Mouse (Mus musculus) midbrain, embryonic 13.5 days (tissue): ENCODE results near the gene Cldn13. TPM values are rescaled to one million over a fixed set of nuclear protein-coding genes. Genes with fewer than 3 reads are reported as not detected.
"Not testable (repeated sequence)": the region's sequence is repeated elsewhere in the genome, so short reads cannot be mapped to it uniquely, and the experiment has no call there.

Experiments
- ATAC-seq: fragments of 200-750 bp; cut with Nextera tagmentation; 2 replicates; pipeline ENCODE4 v1.8.0; 2017; ENCODE audit warnings: mild to moderate bottlenecking, moderate TSS enrichment, moderate library complexity
- H3K27ac ChIP-seq: fragments of 300-500 bp; sonication (generic); 2 replicates; pipeline ENCODE4 v1.5.1; 2015; ENCODE audit warnings: inconsistent platforms, mild to moderate bottlenecking, moderate library complexity
- H3K27me3 ChIP-seq: fragments of 300-500 bp; sonication (generic); 2 replicates; pipeline ENCODE4 v1.6.1; 2015; ENCODE audit warnings: mild to moderate bottlenecking, inconsistent platforms
- H3K36me3 ChIP-seq: fragments of 300-500 bp; sonication (generic); 2 replicates; pipeline ENCODE4 v1.6.1; 2015; ENCODE audit warnings: mild to moderate bottlenecking, inconsistent platforms
- H3K4me1 ChIP-seq: fragments of 300-500 bp; sonication (generic); replicated peaks from 2 replicates; pipeline ENCODE4 v1.6.1; 2015; ENCODE audit warnings: inconsistent platforms
- H3K4me2 ChIP-seq: fragments of 300-500 bp; sonication (generic); replicated peaks from 2 replicates; pipeline ENCODE4 v1.6.1; 2015; ENCODE audit warnings: moderate library complexity, mild to moderate bottlenecking, inconsistent platforms
- H3K4me3 ChIP-seq: fragments of 300-500 bp; sonication (generic); replicated peaks from 2 replicates; pipeline ENCODE4 v1.5.1; 2015; ENCODE audit warnings: mild to moderate bottlenecking, inconsistent platforms
- H3K9ac ChIP-seq: fragments of 300-500 bp; sonication (generic); replicated peaks from 2 replicates; pipeline ENCODE4 v1.6.1; 2015; ENCODE audit warnings: mild to moderate bottlenecking, inconsistent platforms
- H3K9me3 ChIP-seq: fragments of 300-500 bp; sonication (generic); 2 replicates; pipeline ENCODE4 v1.6.1; 2016; ENCODE audit warnings: mild to moderate bottlenecking, inconsistent platforms
- WGBS: fragments of 180-500 bp; shearing (Covaris S2); methylation state at CpG from one replicate; pipeline ENCODE4 v1.1.7; 2015; 5-methylcytosine and 5-hydroxymethylcytosine counted together
- polyA plus RNA-seq: library from polyadenylated mRNA; unstranded; fragments of >200 nt; fragmentation: Nextera tagmentation; extraction: Ambion mirVana; gene quantifications from 2 replicates; pipeline ENCODE4 v1.2.1, GENCODE M21; 2015

Gene Cldn13
- polyA plus RNA-seq, 1 experiment from 2014 or later = 0.35 TPM

DNA sequence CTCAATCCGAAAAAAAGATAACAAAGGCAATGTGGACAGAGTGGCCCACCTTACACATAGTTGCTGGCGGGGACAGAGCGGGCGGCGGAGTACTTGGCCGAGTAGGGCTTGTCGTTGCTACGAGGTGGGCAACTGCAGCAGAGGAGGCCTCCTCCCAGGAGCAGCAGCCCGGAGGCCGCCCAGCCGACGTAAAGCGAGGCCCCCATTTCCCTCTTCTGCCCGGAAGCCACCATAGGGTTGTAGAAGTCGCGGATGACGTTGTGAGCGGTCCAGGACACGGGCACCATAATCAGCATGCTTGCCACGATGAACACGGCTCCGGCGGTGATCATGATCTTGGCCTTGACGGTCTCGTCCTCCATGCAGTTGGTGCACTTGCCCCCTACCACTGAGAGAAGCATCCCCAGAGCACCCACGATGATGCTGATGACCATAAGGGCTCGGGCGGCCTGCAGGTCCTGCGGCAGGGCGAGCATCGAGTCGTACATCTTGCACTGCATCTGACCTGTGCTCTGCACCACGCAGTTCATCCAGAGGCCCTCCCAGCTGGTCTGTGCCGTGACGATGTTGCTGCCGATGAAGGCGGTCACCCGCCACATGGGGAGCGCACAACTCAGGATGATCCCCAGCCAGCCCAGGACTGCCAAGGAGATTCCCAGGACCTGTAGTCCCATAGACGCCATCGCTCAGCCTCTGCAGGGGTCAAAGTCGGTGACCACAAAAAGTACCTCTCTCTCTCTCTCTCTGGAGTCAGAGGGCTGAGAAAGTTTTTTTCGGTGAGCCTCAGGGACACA, 30.9 kb upstream of the Cldn13 start:
- Histone ChIP-seq H3K27ac (no peak overlapping the region), H3K9me3 (no peaks in the 10 kb centered on the region), H3K4me3 (0 out of 2 replicates have a peak overlapping the region, but pooled peaks have one; percentile 3), H3K36me3 (no peaks in the 10 kb centered on the region), H3K9ac (no peak overlapping the region), H3K27me3 (peaks cover 42% of the 10 kb centered on the region), H3K4me1 (peaks cover 8% of the 10 kb centered on the region; the same call in 1 of the 2 replicates), H3K4me2 (peak overlapping the region; percentile 28)
- 18% methylated on average over 43 of the region's 43 CpGs for WGBS
- no peak for ATAC-seq

GRCm38 (mm10) chr5:134945266-134945959, 30.1 kb upstream of the Cldn13 start:
- no peaks in the 10 kb centered on the region for H3K9me3 ChIP-seq
- WGBS = 48% methylated on average over 17 of the region's 19 CpGs
- H3K4me3 ChIP-seq = no peak overlapping the region
- H3K9ac ChIP-seq = no peak overlapping the region
- peaks cover 42% of the 10 kb centered on the region for H3K27me3 ChIP-seq
- ATAC-seq = no peak
- H3K4me2 ChIP-seq = no peak overlapping the region
- H3K4me1 ChIP-seq = peaks cover 8% of the 10 kb centered on the region; the same call in 1 of the 2 replicates
- H3K36me3 ChIP-seq = no peaks in the 10 kb centered on the region
- no peak overlapping the region for H3K27ac ChIP-seq

GRCm38 (mm10) chr5:134944179-134944578, 28.9 kb upstream of the Cldn13 start:
- H3K27me3 ChIP-seq = peaks cover 42% of the 10 kb centered on the region
- no peak overlapping the region for H3K27ac ChIP-seq
- ATAC-seq = no peak
- H3K9me3 ChIP-seq = no peaks in the 10 kb centered on the region
- no peak overlapping the region for H3K4me3 ChIP-seq
- H3K4me2 ChIP-seq = no peak overlapping the region
- no peak overlapping the region for H3K9ac ChIP-seq
- WGBS = 76% methylated on average over 5 of the region's 5 CpGs
- H3K4me1 ChIP-seq = peaks cover 8% of the 10 kb centered on the region; the same call in 1 of the 2 replicates
- no peaks in the 10 kb centered on the region for H3K36me3 ChIP-seq

DNA sequence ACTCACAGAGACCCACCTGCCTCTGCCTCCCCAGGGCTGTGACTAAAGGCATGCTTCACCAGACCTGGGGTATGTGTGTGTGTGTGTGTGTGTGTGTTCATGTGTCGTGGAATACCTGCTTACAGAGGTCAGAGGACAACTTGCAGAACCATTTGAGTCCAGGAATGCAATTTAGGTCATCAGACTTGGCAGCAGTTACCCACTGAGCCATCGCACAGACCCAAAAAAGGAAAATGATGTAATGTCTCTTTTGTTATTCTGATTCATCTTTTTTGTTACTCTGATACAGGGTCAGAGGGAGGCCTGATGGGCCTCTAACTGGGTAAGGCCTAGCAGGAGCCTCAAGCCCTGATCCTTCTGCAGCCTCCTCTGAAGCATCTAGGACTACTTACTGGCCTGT, 27.4 kb upstream of the Cldn13 start:
- Histone ChIP-seq H3K9me3 (no peaks in the 10 kb centered on the region), H3K4me1 (peaks cover 8% of the 10 kb centered on the region; the same call in 1 of the 2 replicates), H3K27ac (no peak overlapping the region), H3K27me3 (peaks cover 37% of the 10 kb centered on the region), H3K4me2 (no peak overlapping the region), H3K9ac (no peak overlapping the region), H3K36me3 (no peaks in the 10 kb centered on the region), H3K4me3 (no peak overlapping the region)
- 87% methylated on average over 2 of the region's 2 CpGs for WGBS
- no peak for ATAC-seq

DNA sequence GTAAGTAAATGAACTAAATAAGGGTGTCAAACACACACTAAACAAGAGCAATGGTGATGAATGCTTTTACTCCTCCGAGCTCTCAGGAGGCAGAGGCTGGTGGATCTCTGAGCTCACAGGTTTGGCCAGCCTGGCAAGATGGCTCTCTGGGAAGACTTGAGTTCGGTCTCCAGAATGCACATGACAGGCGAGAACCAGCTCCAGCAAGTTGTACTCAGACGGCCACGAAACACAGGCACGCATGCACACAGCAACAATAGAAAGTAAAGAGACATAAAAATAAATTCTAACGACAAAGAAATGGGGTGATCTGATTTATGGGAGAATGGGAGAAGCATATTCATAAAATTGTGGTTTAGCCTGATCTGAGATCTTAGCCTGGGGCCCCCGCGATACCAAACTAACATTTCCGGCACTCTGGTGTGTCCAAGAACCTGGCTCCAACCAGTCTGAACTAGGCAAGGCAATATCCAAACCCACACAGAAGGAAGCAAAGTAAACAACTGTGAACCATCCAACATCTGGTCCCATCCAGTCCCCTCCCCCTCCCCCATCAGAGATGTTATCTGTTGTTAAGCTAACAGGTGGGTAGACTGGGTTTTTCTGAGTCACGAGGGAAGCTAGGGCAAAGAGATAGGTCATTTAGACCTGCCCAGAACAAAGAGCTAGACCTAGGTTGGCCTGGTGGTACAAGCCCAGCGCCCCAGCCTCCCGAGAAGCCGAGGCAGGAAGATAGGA, 26.3 kb upstream of the Cldn13 start:
- Histone ChIP-seq H3K9me3 (no peaks in the 10 kb centered on the region), H3K9ac (no peak overlapping the region), H3K4me1 (peaks cover 5% of the 10 kb centered on the region; the same call in 1 of the 2 replicates), H3K4me3 (no peak overlapping the region), H3K36me3 (no peaks in the 10 kb centered on the region), H3K4me2 (no peak overlapping the region), H3K27ac (no peak overlapping the region), H3K27me3 (peaks cover 26% of the 10 kb centered on the region)
- 88% methylated on average over 14 of the region's 14 CpGs for WGBS
- ATAC-seq = no peak

GRCm38 (mm10) chr5:134939554-134939953, 24.2 kb upstream of the Cldn13 start:
- not testable (repeated sequence) for H3K27me3 ChIP-seq, H3K27ac ChIP-seq, H3K9ac ChIP-seq, H3K9me3 ChIP-seq, H3K4me3 ChIP-seq, H3K4me1 ChIP-seq, ATAC-seq, H3K4me2 ChIP-seq, H3K36me3 ChIP-seq
- 79% methylated on average over 4 of the region's 7 CpGs for WGBS

GRCm38 (mm10) chr5:134939069-134939468, 23.7 kb upstream of the Cldn13 start:
- Histone ChIP-seq H3K9me3 (no peaks in the 10 kb centered on the region), H3K4me1 (no peaks in the 10 kb centered on the region), H3K9ac (no peak overlapping the region), H3K27me3 (peaks cover 6% of the 10 kb centered on the region; the same call in 1 of the 2 replicates), H3K4me2 (no peak overlapping the region), H3K4me3 (no peak overlapping the region), H3K36me3 (no peaks in the 10 kb centered on the region), H3K27ac (no peak overlapping the region)
- ATAC-seq = no peak
- 71% methylated on average over 3 of the region's 3 CpGs for WGBS

DNA sequence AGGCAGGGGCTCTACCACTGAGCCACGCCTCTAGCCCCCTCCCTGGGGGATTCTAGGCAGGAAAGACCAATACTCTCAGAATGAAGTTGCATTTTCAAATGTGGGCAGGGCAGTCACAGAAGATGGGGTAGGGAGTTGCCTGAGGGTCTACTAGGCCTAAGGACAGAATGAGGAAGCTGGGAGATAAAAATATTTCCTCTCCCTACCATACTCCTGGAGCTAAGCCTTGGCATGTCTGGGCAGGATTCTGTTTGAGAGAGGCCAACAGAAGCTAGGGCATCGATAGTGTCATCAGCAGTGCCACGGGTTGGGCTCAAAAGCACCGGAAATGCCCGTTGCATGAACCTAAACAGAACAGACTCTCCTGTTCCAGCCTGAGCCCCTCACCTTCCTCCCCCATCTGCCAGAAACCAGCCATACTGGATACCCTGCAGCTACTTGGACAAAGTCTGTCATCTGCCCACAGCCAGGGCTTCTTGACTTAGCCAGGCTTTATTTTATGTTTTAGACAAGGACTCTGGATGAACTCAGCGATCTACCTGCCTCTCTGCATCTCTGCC, 21.4 kb upstream of the Cldn13 start:
- no peak for ATAC-seq
- no peak overlapping the region for H3K9ac ChIP-seq
- H3K36me3 ChIP-seq = no peaks in the 10 kb centered on the region
- H3K4me3 ChIP-seq = no peak overlapping the region
- WGBS = 91% methylated on average over 6 of the region's 6 CpGs
- no peak overlapping the region for H3K27ac ChIP-seq
- no peaks in the 10 kb centered on the region for H3K27me3 ChIP-seq
- H3K4me2 ChIP-seq = no peak overlapping the region
- no peaks in the 10 kb centered on the region for H3K9me3 ChIP-seq
- H3K4me1 ChIP-seq = peaks cover 7% of the 10 kb centered on the region

- 92% methylated on average over 6 of the region's 6 CpGs for WGBS
- H3K4me2 ChIP-seq = no peak overlapping the region
- no peak overlapping the region for H3K4me3 ChIP-seq
- peaks cover 7% of the 10 kb centered on the region for H3K4me1 ChIP-seq
- no peak for ATAC-seq
- H3K36me3 ChIP-seq = no peaks in the 10 kb centered on the region
- H3K27ac ChIP-seq = no peak overlapping the region
- no peak overlapping the region for H3K9ac ChIP-seq
- H3K27me3 ChIP-seq = no peaks in the 10 kb centered on the region
- H3K9me3 ChIP-seq = no peaks in the 10 kb centered on the region
Measured at GRCm38 (mm10) chr5:134936051-134936450, 20.7 kb upstream of the Cldn13 start.

DNA sequence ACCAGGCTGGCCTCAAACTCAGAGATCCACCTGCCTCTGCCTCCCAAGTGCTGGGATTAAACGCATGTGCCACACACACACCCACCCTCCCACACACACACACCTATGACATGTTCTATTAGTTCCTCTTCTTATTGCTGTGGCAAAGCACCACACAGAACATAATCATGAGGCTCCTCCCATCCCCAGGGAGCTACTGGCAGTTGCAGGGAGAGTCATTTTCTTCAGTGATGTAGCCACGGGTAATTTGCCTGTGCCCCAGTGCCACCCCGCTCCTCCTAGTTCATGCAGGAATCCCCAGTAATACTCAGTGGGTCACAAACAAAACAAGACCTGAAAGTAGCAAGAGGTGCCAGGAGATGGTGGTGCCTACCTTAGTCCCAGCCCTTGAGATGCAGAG, 19.3 kb upstream of the Cldn13 start:
- Histone ChIP-seq H3K9me3 (no peaks in the 10 kb centered on the region), H3K4me2 (no peak overlapping the region), H3K27ac (no peak overlapping the region), H3K4me1 (peaks cover 7% of the 10 kb centered on the region), H3K36me3 (no peaks in the 10 kb centered on the region), H3K27me3 (no peaks in the 10 kb centered on the region), H3K4me3 (no peak overlapping the region), H3K9ac (no peak overlapping the region)
- no peak for ATAC-seq
- 94% methylated on average over 3 of the region's 3 CpGs for WGBS

- not testable (repeated sequence) for H3K4me2 ChIP-seq, ATAC-seq, H3K27me3 ChIP-seq, H3K9me3 ChIP-seq, H3K4me1 ChIP-seq, H3K27ac ChIP-seq, H3K4me3 ChIP-seq, H3K36me3 ChIP-seq, H3K9ac ChIP-seq
- WGBS = 88% methylated on average over 5 of the region's 5 CpGs
Measured at GRCm38 (mm10) chr5:134933686-134934085, 18.4 kb upstream of the Cldn13 start.

- no peak overlapping the region for H3K9ac ChIP-seq
- H3K4me1 ChIP-seq = peaks cover 7% of the 10 kb centered on the region
- H3K27me3 ChIP-seq = no peaks in the 10 kb centered on the region
- no peak overlapping the region for H3K4me3 ChIP-seq
- H3K27ac ChIP-seq = no peak overlapping the region
- no peaks in the 10 kb centered on the region for H3K36me3 ChIP-seq
- ATAC-seq = no peak
- no peaks in the 10 kb centered on the region for H3K9me3 ChIP-seq
- peak overlapping the region; percentile 94; the same call in 1 of the 2 replicates for H3K4me2 ChIP-seq
- WGBS = 92% methylated on average over 8 of the region's 8 CpGs
Measured at GRCm38 (mm10) chr5:134933281-134933680, 18.0 kb upstream of the Cldn13 start.
